Mouse (Mus musculus): ENCODE data around the gene Fam126a.
"Not testable (repeated sequence)": the region's sequence is repeated elsewhere in the genome, so short reads cannot be mapped to it uniquely, and the experiment has no call there.

Gene Fam126a

GRCm38 (mm10) chr5:23900190-23900589 lies 130.3 kb downstream of the Fam126a start:
- DNase-seq (ENCODE audit: low spot score in 2 of 2) = no peak

- no peak for DNase-seq (ENCODE audit: low spot score in 2 of 2)
Measured at GRCm38 (mm10) chr5:23893864-23894771, 136.4 kb downstream of the Fam126a start.

- DNase-seq (ENCODE audit: low spot score in 2 of 2) = no peak
Measured at GRCm38 (mm10) chr5:23893156-23893863, 137.2 kb downstream of the Fam126a start.

- DNase-seq (ENCODE audit: low spot score in 2 of 2) = peak in 1 of 2 experiments; percentile 48
Measured at GRCm38 (mm10) chr5:23890734-23891133, 139.8 kb downstream of the Fam126a start.

- no peak for DNase-seq (ENCODE audit: low spot score in 2 of 2)
Measured at GRCm38 (mm10) chr5:23889461-23889860, 141.0 kb downstream of the Fam126a start.

GRCm38 (mm10) chr5:23887111-23887510 lies 143.4 kb downstream of the Fam126a start:
- DNase-seq (ENCODE audit: low spot score in 2 of 2) = no peak

- DNase-seq (ENCODE audit: low spot score in 2 of 2) = no peak
Measured at GRCm38 (mm10) chr5:23874457-23874856, 156.0 kb downstream of the Fam126a start.

GRCm38 (mm10) chr5:23872586-23872985 lies 157.9 kb downstream of the Fam126a start:
- no peak for DNase-seq (ENCODE audit: low spot score in 2 of 2)

- DNase-seq (ENCODE audit: low spot score in 2 of 2) = not testable (repeated sequence)
Measured at GRCm38 (mm10) chr5:23871323-23871722, 159.2 kb downstream of the Fam126a start.

GRCm38 (mm10) chr5:23865941-23866340 lies 164.5 kb downstream of the Fam126a start:
- DNase-seq (ENCODE audit: low spot score in 2 of 2) = no peak
